Mouse (Mus musculus): ENCODE data around the gene Lgi2. TPM values are rescaled to one million over a fixed set of nuclear protein-coding genes. Genes with fewer than 3 reads are reported as not detected.
A peak's percentile ranks its signal among the peaks of the same experiment; 100 is the strongest.

The Lgi2 gene
- total RNA-seq (2021) = 1 to 10 TPM in 1 of 2 experiments, under 1 TPM in 1; 0.93 to 1.0 TPM
- long read RNA-seq, experiment 1, full-length matches to known transcripts = 1 of 3 reads
- long read RNA-seq, experiment 1, partial matches to known transcripts = 0 of 3 reads
- long read RNA-seq, experiment 1, other reads (novel, unspliced or antisense) = 2 of 3 reads
- long read RNA-seq, experiment 2 = 0 reads

DNA sequence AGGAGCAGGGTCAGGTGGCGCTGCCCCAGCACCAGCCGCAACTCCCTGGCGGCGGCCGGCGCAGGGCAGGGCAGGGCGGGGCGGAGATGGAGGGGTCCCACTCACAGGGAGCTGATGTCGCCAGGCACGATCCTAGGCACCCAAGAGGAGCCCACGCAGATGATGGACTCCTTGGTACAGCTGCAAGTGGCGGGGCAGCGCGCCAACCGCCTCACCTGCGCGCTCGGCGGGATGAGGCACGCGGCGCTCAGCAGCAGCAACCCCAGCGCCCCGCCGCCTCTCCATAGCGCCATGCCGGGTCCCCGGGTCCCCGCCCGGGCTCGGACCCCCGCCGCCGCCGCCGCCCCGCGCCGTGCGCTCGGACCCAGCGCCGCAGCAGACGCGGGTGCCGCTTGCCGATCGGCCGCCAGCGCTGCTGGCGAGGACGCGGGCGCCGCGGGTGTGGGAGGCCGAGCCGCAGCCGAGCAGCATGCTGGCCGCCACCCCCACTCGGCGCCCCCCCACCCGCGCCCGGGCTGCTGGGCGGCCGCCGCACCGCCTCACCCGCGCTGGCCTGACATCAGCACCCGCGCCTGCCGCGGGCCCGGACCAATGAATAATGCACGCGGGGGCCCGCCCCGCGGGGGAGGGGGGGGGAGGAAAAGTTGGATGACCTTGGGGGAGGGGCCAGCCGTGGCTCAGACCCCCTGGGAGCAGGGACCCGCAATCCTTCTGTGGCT is at the start of gene Lgi2:
TSS of gene Lgi2 (minus strand) at position 650 of the 719 bp plus-strand sequence.
- intact Hi-C loops (cut with DNase I) = no loop called here

GRCm38 (mm10) chr5:52615421-52615820 is 49.2 kb upstream of the Lgi2 start:
- intact Hi-C loops (cut with DNase I) = no loop called here
- no peak for DNase-seq

More for the DNA sequence above, at the start of gene Lgi2:
- peak; percentile 31 to 36 for DNase-seq

DNA sequence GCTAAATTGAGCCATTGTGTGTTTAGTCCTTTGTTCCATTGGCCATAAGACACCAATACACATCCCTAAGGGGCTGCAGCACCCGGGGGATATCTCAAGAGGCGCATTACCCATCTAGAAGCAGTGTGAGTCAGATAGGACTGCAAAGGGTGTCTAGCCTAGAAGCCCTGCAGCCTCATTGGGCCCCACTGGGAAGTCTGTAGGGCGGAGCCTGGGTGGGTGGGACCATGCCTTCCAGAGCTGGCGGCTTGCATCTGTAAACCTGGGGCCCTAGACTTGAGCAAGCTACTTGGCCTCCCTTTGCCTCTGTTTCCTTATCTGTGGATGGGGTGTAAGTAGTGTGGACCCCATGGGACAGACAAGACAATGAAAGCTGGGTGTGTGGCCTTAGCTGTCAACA is 48.4 kb upstream of the Lgi2 start:
- no peak for DNase-seq
- intact Hi-C loops (cut with DNase I) = no loop called here

- DNase-seq = no peak
- intact Hi-C loops (cut with DNase I) = no loop called here
These were observed 46.5 kb upstream of the Lgi2 start for GRCm38 (mm10) chr5:52612776-52613175.

DNA sequence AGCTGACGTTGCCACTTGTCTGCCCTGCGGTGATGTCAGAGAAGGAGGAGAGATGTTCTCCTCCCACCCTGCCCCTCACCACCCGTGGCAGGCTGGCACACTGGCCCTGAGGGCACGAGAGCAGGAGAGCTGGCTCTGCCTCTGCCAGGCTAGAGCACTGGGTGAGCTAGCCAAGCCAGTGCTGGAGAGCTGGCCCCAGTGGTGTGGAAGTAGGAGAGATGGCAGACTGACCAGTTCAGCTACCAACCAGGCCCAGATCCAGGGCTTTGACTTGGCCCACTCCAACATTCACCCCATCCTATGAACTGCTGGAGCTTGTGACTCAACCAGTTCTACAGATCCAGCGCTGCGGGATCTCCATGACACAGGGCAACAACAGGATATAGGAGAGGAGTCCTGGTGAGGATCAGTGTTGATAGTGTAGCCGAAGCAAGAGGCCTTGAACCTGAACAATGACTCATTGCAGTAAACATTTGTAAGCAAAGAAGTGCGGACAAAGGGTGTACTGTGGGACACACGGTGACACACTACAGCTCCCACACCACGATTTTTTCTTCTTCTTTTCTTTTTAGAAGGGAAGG is 45.1 kb upstream of the Lgi2 start:
- intact Hi-C loops (cut with DNase I) = no loop called here
- DNase-seq = no peak

DNA sequence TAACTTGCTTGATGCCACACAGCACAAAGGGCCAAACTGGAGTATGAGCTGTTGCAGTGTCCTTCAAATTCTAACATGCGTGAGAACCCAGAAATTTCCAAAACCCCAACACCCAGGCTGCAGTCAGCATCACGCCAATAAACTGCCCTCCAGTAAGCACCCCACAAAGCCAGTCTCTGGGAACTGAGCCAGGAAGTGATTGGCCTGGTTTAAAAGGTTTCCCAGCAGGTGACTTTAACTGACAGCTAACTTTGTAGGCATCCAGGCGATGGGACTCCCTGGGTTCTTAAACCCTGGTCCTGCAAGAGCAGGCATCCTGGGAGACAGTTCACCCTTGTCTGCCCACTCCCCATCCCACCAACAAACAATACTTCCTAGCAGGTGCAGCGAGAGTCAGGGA is 44.0 kb upstream of the Lgi2 start:
- DNase-seq = no peak
- intact Hi-C loops (cut with DNase I) = no loop called here

- no peak for DNase-seq
- intact Hi-C loops (cut with DNase I) = no loop called here
These were observed 43.4 kb upstream of the Lgi2 start for GRCm38 (mm10) chr5:52609672-52610071.

- intact Hi-C loops (cut with DNase I) = no loop called here
These were observed 38.4 kb upstream of the Lgi2 start for GRCm38 (mm10) chr5:52604582-52605041.

DNA sequence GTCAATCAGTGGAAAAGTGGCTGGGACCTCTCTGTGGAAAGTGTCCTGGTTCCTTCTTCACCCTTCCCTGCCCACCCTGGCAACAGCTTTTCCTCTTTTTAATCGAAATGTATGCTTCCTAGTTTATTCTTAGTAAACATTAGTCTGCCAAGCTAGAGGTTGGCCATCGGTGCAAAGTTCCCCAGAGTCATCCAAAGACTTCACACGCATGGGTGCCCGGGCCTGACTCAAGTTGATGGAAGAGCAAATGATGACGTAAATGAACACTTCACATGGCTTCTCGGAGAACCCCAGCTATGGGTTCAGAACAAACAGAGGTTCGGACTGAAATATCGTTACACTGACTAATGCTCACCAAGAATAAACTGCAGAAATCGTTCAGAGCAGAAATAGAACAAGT is 24.4 kb upstream of the Lgi2 start:
- intact Hi-C loops (cut with DNase I) = no loop called here
- DNase-seq = no peak

More at GRCm38 (mm10) chr5:52604582-52605041, 38.4 kb upstream of the Lgi2 start:
- DNase-seq = no peak

GRCm38 (mm10) chr5:52588650-52589049 is 22.4 kb upstream of the Lgi2 start:
- no peak for DNase-seq
- intact Hi-C loops (cut with DNase I) = no loop called here

GRCm38 (mm10) chr5:52587291-52587733 is 21.1 kb upstream of the Lgi2 start:
- intact Hi-C loops (cut with DNase I) = no loop called here
- no peak for DNase-seq

GRCm38 (mm10) chr5:52572572-52572971 is 6.3 kb upstream of the Lgi2 start:
- DNase-seq = no peak
- intact Hi-C loops (cut with DNase I) = no loop called here

DNA sequence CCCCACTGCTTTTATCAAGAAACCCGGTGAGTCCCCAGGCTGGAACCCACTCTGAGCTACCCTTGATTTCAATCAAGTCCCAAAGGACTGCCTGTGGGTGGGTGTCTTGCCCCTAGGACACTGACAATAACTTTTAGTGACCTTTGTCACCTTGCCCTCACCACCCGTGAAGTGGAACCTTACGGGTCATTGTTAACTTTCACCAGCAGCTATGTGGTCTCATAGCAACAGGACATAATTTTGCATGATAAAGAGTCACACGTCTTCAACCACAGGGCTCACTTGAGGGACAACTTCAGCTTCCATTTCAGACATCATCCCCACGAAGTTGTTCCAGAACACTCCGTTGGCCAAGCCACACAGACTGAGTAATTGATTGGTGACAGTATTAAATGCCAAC is 4.5 kb upstream of the Lgi2 start:
- DNase-seq = no peak
- intact Hi-C loops (cut with DNase I) = no loop called here

- DNase-seq = no peak
- intact Hi-C loops (cut with DNase I) = no loop called here
These were observed 949 bp downstream of the Lgi2 start for GRCm38 (mm10) chr5:52565214-52565812.

- intact Hi-C loops (cut with DNase I) = no loop called here
- DNase-seq = no peak
These were observed 1.9 kb downstream of the Lgi2 start for GRCm38 (mm10) chr5:52564351-52564750.

DNA sequence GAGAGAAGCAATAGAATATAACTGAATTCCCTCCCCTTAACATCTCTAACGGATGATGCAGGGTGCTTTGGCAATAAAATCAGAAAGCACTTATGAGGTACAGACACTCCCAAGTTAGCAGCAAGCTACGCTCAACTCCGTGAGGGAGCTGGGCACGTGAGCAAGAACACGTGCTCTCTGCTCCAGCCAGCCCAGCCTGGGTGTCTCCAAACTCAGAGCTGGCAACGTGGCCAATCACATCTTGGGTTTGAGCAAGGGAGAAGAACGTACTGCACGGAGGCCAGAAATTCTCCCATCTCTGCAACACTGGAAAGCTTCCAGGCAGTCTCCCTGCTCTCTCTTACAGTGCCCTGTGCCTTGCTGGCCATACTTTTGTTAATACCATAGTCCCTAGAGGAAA is 6.0 kb downstream of the Lgi2 start:
- intact Hi-C loops (cut with DNase I) = no loop called here
- peak; percentile 34 to 45 for DNase-seq

DNA sequence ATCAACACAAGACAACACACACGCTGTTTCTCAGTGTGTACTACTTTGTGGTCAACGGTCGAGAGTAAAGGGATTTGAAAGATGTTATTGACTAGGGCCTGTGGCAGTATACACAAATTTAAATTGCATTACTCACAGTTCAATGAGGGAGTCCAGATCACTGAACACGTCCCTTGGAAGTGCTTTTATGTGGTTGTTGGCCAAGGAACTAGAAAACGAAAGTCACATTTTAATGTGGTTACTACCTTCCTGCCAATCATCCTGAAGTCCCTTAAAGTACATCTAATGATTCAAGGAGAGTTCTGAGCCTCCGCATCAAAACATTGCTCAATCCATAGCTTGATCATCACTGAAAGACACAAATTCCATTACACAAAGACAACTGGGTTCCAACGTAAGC is 10.7 kb downstream of the Lgi2 start:
- DNase-seq = no peak
- intact Hi-C loops (cut with DNase I) = no loop called here

DNA sequence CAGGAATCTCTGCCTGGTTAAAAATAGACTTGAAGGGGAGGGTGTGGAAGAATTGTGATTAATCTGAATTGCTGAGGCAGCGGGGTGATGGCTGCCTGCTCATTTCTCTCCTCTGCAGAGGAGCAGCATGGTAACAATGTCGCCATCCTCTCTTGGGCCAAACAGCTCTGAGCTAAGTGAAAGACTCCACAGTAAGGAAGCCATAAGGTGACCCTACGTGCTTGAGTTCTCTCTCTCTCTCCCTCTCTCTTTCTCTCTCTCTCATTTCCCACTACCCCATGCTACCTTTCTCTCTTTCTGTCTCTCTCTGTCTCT is 15.0 kb downstream of the Lgi2 start:
- intact Hi-C loops (cut with DNase I) = no loop called here
- no peak for DNase-seq

- DNase-seq = no peak
- intact Hi-C loops (cut with DNase I) = no loop called here
These were observed 15.5 kb downstream of the Lgi2 start for GRCm38 (mm10) chr5:52550613-52551317.

- intact Hi-C loops (cut with DNase I) = no loop called here
- peak in 1 of 2 experiments; percentile 35 for DNase-seq
These were observed 19.3 kb downstream of the Lgi2 start for GRCm38 (mm10) chr5:52546950-52547349.

GRCm38 (mm10) chr5:52543770-52544169 is 22.5 kb downstream of the Lgi2 start:
- no peak for DNase-seq
- intact Hi-C loops (cut with DNase I) = no loop called here

Measured in heart, postnatal 14 days (tissue).